Mouse (Mus musculus) left cerebral cortex, adult 8-10 months (tissue): ENCODE data around the gene Ube3b. TPM values are rescaled to one million over a fixed set of nuclear protein-coding genes. Genes with fewer than 3 reads are reported as not detected.

Source experiments
- DNase-seq, 2 experiments: peaks; one replicate each; pipeline ENCODE4 v3.0.0; 2022; ENCODE audit warnings: low spot score in 2 of 2
- total RNA-seq, 4 experiments: library from RNA; stranded (reverse); gene quantifications; 2 replicates each; pipeline ENCODE4 v1.2.4; 2022

The Ube3b gene
- total RNA-seq, 4 experiments from 2014 or later: 82.5 to 88.8 (median 85.0) TPM

- DNase-seq: no peak
Measured at GRCm38 (mm10) chr5:114423961-114424360, 43.6 kb downstream of the Ube3b start.

GRCm38 (mm10) chr5:114426732-114427131 is 46.3 kb downstream of the Ube3b start:
- DNase-seq: no peak

DNA sequence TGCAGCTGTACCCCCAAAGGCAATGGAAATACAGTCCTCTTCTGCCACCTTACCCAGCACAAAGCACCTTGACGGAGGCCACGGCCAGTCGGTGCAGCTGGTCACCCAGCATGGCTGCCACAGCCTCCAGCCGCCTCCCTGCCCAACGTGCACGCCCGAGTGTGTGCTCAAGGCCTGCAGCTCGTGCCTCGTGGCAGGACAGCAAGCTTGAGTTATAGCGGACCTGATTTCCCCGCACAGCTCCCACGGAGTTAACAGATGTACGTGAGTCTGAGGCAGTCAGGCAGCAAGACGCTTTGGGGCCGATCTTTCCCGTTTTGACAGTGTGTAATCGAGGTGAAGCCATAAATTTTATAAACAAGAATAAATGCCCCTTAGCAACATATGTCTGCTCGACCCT is 48.2 kb downstream of the Ube3b start:
- DNase-seq: no peak

DNA sequence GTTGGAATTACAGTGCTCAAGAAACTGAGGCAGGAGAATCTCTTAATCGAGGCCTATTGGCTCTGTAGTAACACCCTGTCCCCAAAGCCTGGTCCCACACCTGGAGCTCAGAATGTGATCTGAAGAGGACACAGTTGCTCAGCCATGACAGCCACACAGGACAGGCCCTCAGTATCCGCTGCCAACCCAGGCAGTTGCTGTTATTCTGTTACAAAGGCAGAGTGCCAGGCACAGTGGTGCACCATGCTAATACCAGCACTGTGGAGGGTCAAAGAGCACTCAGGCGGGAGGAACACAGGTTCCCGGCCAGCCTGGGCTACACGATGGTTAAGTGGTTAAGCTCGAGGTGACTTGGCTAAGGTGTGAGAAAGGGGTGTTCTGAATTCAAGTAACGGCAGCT is 49.4 kb downstream of the Ube3b start:
- DNase-seq: no peak

GRCm38 (mm10) chr5:114434359-114434758 is 54.0 kb downstream of the Ube3b start:
- DNase-seq: no peak

GRCm38 (mm10) chr5:114435588-114435987 is 55.2 kb downstream of the Ube3b start:
- no peak for DNase-seq

- DNase-seq: peak; percentile 98 to 99
Measured at GRCm38 (mm10) chr5:114443566-114444367, 63.4 kb downstream of the Ube3b start, which contains the start of the genes Mmab and Mvk. Mmab (minus strand) TSS chr5:114444060. Mvk (plus strand) TSS chr5:114444269.

DNA sequence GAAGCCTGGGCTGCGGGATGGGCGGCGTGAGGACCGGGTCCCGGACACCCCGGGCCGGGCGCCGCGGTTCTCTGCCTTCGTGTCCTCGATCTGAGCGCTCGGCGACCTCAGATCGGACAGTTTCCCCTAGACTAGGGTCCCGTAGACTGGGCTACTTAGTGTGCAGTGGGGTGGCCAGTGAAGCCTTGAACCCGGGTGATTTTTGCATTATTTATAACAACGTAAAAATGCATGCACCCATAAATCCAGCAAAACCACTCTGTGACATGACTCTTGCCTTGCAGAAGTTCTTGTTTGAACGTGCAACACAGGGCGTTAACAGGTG is 63.9 kb downstream of the Ube3b start:
- DNase-seq: no peak

DNA sequence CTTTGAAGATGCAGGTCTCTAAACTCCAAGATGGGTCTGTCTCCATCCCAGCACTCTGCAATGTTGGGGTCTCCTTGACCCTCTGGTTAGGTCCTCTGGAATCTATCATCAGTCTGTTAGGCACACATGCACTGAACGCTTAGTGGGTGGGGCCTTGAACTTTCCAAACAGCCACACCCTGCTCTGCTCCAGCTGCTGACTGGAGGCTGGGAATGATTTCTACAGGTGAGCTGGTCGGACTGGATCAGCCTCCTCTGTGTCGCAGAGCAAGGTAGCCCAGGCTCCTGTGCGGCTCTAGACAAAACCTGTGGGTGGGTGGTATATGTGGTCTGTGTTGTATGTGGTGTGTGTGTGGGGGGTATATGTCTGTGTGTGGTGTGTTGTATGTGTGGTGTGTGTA is 68.6 kb downstream of the Ube3b start:
- no peak for DNase-seq

- no peak for DNase-seq
Measured at GRCm38 (mm10) chr5:114456287-114456686, 75.9 kb downstream of the Ube3b start.

DNA sequence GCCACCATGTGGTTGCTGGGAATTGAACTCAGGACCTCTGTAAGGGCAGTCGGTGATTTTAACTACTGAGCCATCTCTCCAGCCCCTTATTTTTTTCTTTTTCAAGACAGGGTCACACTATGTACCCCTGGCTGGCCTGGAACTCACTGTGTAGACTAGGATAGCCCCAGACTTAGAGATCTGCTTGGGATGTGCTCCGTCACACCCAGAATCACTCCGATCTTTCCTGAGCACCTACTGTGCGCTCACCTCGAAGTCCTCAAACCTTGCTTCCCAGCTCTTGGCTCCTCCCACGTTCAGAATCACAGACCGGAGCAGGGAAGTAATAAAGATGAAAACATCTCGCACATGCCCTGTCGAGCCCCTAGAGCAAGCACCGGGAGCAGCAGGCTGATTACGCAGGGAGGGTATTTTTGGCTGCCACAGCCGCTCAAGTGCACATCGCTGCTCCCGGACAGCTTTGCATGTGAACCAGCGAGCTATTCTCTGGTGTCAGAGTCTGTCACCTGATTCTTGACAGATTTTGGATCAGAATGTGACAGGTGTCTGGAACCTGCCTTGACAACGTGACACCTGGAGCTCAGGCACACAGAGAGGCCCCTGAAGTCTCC is 76.7 kb downstream of the Ube3b start:
- no peak for DNase-seq

DNA sequence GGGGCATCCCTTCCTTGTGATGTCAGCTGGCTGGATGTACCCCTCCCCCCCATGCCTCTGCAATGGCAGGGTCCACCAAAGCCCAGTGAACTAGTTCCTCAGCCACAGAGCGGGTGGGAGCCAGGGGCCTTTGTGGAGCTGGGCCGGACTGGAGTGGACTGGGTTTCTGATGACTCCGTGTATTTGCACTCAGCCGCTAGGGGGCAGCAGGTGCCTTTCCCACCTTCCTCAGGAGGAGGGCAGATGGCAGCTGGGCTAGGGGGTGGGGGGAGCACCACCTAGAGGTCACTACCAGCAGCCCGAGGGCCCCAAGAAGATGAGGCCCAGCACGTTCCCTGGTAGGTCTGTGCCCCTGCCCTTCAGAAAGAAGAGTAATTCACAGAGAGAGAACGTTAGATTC is 80.8 kb downstream of the Ube3b start:
- peak; percentile 41 to 71 for DNase-seq

GRCm38 (mm10) chr5:114462067-114463040 is 81.9 kb downstream of the Ube3b start:
- DNase-seq: no peak

GRCm38 (mm10) chr5:114464561-114464960 is 84.2 kb downstream of the Ube3b start:
- DNase-seq: no peak

DNA sequence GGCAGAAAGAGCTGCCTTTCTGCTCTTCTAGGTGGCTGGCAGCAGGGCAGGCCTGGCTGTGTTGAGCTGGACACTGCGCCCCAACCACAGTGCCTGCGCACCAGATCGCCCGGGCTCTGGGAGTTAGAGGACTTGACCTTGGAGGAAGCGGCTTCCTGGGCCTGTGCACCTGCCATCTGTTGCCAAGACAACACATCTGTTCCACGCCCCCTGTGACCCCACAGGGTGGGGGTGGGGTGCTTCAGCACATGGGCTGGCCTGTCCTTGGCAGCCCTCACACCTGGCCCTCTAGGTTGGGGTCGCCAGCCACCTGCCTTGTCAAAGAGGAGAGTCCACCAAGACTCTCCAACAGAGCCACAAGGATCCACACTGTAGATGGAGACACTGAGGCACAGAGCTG is 85.2 kb downstream of the Ube3b start:
- no peak for DNase-seq

DNA sequence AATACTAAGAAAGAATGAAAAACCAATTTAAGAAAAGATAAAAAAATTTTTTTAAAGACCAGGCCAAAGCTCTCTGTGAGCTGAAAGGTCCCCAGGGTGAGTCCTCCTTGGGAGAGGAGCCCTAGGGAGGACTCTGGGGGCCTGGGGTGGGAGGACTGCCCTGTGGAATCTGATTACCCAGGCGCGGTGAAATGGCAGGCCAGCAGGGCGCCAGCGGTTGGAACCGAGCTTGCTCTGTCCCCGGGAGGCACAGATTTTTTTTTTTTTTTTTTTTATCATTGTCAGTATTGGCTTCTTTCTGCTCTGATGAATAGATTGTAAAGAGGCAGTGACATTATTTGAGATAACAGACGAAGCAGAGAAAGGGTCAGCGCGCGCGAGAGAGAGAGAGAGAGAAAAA is 86.6 kb downstream of the Ube3b start:
- no peak for DNase-seq

DNA sequence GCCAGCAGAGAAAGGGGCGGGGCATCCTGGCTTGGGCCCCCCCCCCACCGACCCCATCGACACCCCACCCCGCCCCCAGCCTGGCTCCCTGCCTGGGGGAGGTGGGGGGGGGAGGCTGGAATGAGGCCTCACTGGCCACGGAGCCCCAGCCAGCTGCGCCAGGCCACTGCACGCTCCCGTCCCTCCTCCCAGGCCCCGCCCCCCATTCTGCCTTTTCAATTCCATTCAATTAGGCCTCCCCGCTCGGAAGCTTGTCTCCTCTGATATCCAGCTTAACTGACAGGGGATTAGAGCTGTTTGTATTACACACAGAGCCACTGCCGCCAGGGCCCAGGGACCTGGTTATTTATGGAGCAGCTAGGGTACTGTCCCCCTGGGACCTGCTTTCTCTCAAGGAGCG is 87.0 kb downstream of the Ube3b start:
- peak in 1 of 2 experiments; percentile 62 for DNase-seq

GRCm38 (mm10) chr5:114468007-114468406 is 87.6 kb downstream of the Ube3b start:
- DNase-seq: no peak

DNA sequence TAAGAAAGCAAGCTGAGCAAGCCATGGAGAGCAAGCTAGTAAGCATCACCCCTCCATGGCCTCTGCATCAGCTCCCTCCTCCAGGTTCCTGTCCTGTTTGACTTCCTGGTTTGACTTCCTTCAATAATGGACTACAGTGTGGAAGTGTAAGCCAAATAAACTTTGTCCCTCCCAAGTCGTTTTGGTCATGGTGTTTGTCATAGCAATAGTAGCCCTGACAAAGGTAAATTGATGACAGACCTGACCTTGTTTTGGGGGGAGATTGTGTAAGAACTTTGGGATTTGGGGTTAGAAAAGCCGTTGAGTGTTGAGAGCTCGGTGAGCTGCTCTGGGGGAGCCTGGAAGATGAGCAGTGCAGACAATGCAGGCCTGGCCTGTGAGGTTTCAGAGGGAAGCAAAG is 90.0 kb downstream of the Ube3b start:
- no peak for DNase-seq
